17 mouse cellular contexts compared by ENCODE assay signal in the genomic region with DNA sequence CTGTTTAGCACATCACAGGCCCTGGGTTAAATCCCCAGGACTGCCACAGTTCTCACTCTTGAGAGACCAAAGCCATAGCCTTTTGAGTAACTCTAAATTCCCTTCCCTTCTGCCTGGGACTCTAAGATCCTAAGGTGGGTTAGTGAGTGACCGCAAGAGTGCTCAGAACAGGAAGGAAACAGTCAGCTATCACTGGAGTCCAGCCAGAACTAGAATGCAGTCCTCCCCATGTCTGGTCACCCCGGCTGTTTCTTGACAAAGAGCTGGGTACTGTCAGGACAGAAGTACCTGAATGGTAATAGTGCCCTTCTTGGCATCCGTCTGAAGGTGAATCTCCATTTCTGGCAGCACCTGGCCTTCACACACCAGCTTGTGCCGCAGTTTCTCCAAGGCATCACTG. TPM values are rescaled to one million over a fixed set of nuclear protein-coding genes. Genes with fewer than 3 reads are reported as not detected.
"Had no signal": no experiment of that assay in that cellular context is flagged by ENCODE, and none has a peak within 500 bp of the region (broad histone marks: within the 10 kb centered on the region; RNA-seq: fewer than 3 reads in every experiment).

No protein-coding gene starts in this region.

- H3K4me2 ChIP-seq: neural tube, embryonic 13.5 days; neural tube, embryonic 15.5 days; stomach, embryonic 15.5 days had no signal

- H3K27ac ChIP-seq: neural tube, embryonic 13.5 days; neural tube, embryonic 15.5 days; stomach, embryonic 15.5 days; stomach, postnatal 0 days had no signal

- H3K4me1 ChIP-seq: neural tube, embryonic 13.5 days; neural tube, embryonic 15.5 days; stomach, embryonic 15.5 days had no signal

- H3K9ac ChIP-seq: neural tube, embryonic 13.5 days; neural tube, embryonic 15.5 days; stomach, embryonic 15.5 days had no signal

- H3K4me3 ChIP-seq: neural tube, embryonic 13.5 days; neural tube, embryonic 15.5 days; stomach, embryonic 15.5 days had no signal

- H3K27me3 ChIP-seq: neural tube, embryonic 13.5 days; neural tube, embryonic 15.5 days; stomach, embryonic 15.5 days had no signal

- H3K9me3 ChIP-seq: neural tube, embryonic 13.5 days; neural tube, embryonic 15.5 days; stomach, embryonic 15.5 days had no signal

- DNase-seq: retina, postnatal 1 day; right cerebral cortex, adult 18-20 months; right cerebral cortex, postnatal 14 days; right cerebral cortex, postnatal 25 days; right cerebral cortex, postnatal 4 days; spleen, adult 18-20 months; thymus, adult 18-20 months; thymus, adult 2 months; thymus, postnatal 14 days; thymus, postnatal 25 days; thymus, postnatal 36 days; thymus, postnatal 4 days had no signal

RNA-seq across cellular contexts. Expression of a gene that starts 28.2 kb away (rescaled TPM):
- polyA plus RNA-seq: urinary bladder, adult 2 months had no signal
